Mouse (Mus musculus): ENCODE data around the gene Pdcd6ip.

DNA sequence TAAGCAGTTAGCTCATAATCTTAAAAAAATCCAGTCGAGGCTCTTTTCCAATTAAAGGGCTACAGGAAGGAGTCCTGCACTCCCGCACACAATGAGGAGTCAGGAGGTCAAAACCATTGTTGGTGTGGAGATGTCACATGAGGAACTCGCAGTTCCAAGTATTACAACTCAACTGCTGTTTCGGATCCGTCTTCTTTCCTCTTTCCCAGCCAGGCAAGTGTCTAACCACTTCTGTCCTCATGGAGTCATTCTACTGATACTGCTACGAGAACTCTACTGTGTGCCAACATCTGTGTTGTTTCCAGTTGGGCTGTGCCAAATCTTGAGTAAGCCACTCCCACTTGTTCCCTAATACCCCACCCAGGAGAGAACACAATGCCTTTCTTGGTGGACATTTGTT, 30.9 kb upstream of the Pdcd6ip start:
- no peak for TF ChIP-seq CTCF (IDR thresholded peaks at IDR 0.05; ENCODE audit: low read depth, low read length)
- TF ChIP-seq POLR2A (IDR thresholded peaks at IDR 0.05; ENCODE audit: extremely low read depth, insufficient read depth, low read length), result no peak

Measured in liver, adult 2 months (tissue).